Mouse (Mus musculus): ENCODE results near the gene Mpp1. TPM values are rescaled to one million over a fixed set of nuclear protein-coding genes. Genes with fewer than 3 reads are reported as not detected.
"Not testable (repeated sequence)": the region's sequence is repeated elsewhere in the genome, so short reads cannot be mapped to it uniquely, and the experiment has no call there.

The Mpp1 gene
- 2.4 TPM in 2 replicates for polyA plus RNA-seq (2012; rRNA removed)

DNA sequence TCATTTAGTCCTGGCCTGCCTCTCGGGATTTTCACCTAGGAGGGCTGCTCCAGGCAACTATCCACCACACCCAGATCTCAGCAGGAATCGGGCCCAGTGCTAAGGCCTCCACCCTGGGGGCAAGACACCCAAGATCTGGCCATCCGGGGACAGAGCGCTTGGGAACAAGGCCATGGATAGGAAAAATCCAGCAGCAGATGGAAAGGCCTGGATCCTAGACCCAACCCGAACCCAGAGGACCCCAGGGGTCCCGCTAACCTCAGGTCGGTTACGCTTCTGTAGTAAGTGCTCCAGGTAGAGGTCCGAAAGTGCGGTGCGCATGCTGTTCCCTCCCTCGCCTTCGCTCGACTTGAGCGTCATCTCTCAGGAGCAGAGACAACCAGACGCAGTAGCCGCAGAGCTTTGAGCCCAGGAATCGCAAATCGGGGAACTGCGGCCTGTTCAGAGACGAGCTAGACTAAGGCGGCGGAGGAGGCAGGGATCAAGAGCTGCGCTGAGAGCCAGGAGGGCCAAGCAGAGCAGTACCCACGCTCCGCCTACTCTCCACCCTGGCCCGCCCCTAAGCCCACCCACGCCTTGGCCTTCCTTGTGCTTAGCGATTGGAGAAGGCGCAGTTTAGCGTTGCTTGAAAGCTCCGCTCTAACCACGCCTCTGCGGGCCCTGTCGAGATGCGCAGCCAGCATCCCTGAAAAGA, at the start of gene Mpp1:
TSS of gene Mpp1 (minus strand) at position 550 of the 694 bp plus-strand sequence.
- Histone ChIP-seq H3K4me3 (ENCODE audit: control insufficient read depth, low read depth, low read length) (peak within 1 kb of the TSS; percentile 77), H3K36me3 (ENCODE audit: control insufficient read depth, insufficient read depth, low read length) (no peaks in the 10 kb centered on the region), H3K27me3 (ENCODE audit: control insufficient read depth, insufficient read depth, low read length) (no peaks in the 10 kb centered on the region), H3K4me1 (ENCODE audit: control insufficient read depth, insufficient read depth, low read length) (no peaks in the 10 kb centered on the region), H3K27ac (ENCODE audit: control insufficient read depth, insufficient read depth, low read depth, low read length) (0 out of 2 replicates have a peak within 1 kb of the TSS, but pooled peaks have one; percentile 24)
- no peak for TF ChIP-seq CTCF (IDR thresholded peaks at IDR 0.05; ENCODE audit: control insufficient read depth, insufficient read depth, insufficient replicate concordance, low read depth, low read length)

DNA sequence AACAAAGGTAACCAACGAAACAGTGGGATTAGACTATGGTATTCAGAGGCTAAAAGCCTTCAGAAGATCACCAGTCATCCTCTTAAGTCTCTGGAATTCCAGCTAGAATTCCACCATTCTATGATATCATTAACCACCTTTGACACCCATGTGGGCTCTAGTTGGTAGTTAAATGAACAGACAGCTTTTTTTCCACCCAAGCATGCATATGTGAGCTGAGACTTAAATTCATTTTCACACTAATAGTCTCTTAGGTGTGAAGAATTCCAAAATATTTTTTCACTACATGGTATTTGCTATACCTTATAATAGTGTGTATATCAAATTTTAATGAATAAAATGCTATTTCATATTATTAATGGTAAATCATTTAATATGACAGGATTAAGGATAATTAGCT, 32.9 kb upstream of the Mpp1 start, which contains the start of gene Smim9:
TSS of gene Smim9 (minus strand) at position 101 of the 400 bp plus-strand sequence.
- TF ChIP-seq CTCF (IDR thresholded peaks at IDR 0.05; ENCODE audit: control insufficient read depth, insufficient read depth, insufficient replicate concordance, low read depth, low read length) (no peak), POLR2A (IDR thresholded peaks at IDR 0.05; ENCODE audit: control insufficient read depth, low read depth, low read length) (no peak)
- H3K4me1 ChIP-seq (ENCODE audit: control insufficient read depth, insufficient read depth, low read length): no peaks in the 10 kb centered on the region
- no peaks in the 10 kb centered on the region for H3K36me3 ChIP-seq (ENCODE audit: control insufficient read depth, insufficient read depth, low read length)
- no peak within 1 kb of the TSS for H3K4me3 ChIP-seq (ENCODE audit: control insufficient read depth, low read depth, low read length)
- H3K27ac ChIP-seq (ENCODE audit: control insufficient read depth, insufficient read depth, low read depth, low read length): no peak within 1 kb of the TSS
- H3K27me3 ChIP-seq (ENCODE audit: control insufficient read depth, insufficient read depth, low read length): no peaks in the 10 kb centered on the region

DNA sequence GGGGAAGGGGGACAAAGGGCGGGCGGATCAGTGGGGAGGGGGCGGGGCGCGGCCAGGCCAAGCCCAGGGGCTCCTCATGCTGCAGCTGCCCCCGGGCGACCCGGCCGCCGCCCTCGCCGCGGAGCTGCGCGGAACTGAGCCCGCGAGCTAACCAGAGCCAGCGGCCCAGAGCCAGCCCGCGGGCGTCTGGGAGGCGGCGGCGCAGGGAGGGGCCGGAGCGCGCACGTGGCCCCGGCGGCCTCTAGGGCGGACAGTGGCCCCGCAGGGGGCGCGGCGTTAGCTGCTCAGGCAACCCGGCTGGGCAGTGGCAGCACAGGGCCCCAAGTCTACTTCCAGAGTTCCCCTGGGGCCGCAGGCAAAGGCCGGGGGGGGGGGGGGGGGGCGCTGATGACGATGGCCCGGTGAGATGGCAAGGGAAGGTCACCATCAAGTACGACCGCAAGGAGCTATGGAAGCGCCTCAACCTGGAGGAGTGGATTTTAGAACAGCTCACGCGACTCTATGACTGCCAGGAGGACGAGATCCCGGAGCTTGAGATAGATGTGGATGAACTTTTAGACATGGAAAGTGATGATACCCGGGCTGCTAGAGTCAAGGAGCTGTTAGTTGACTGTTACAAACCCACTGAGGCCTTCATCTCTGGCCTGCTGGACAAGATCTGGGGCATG, 24.9 kb upstream of the Mpp1 start:
- H3K27me3 ChIP-seq (ENCODE audit: control insufficient read depth, insufficient read depth, low read length): no peaks in the 10 kb centered on the region
- H3K4me3 ChIP-seq (ENCODE audit: control insufficient read depth, low read depth, low read length): peak overlapping the region; percentile 59
- no peaks in the 10 kb centered on the region for H3K36me3 ChIP-seq (ENCODE audit: control insufficient read depth, insufficient read depth, low read length)
- TF ChIP-seq CTCF (IDR thresholded peaks at IDR 0.05; ENCODE audit: control insufficient read depth, insufficient read depth, insufficient replicate concordance, low read depth, low read length) (no peak), POLR2A (IDR thresholded peaks at IDR 0.05; ENCODE audit: control insufficient read depth, low read depth, low read length) (no peak)
- no peak overlapping the region for H3K27ac ChIP-seq (ENCODE audit: control insufficient read depth, insufficient read depth, low read depth, low read length)
- H3K4me1 ChIP-seq (ENCODE audit: control insufficient read depth, insufficient read depth, low read length): no peaks in the 10 kb centered on the region

DNA sequence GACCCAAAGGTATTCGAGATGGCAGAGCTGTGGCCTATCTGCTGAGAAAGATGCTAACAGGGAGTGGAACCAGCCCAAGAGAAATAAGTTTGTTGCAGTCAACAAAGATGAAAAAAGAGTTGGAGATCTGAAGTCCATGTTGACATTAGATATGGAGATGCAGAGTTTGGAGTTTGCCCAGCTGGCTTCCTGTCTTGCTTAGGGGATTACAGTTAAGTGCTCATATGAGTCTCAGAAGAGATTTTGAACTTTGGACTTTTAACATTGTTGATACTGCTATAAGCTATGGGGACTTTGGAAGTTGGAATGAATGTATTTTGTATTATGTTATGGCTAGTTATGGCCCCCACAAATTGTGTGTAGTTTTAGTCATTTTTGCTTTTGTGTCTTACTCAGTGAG, 21.4 kb upstream of the Mpp1 start:
- H3K27ac ChIP-seq (ENCODE audit: control insufficient read depth, insufficient read depth, low read depth, low read length): no peak overlapping the region
- H3K4me3 ChIP-seq (ENCODE audit: control insufficient read depth, low read depth, low read length): no peak overlapping the region
- H3K36me3 ChIP-seq (ENCODE audit: control insufficient read depth, insufficient read depth, low read length): no peaks in the 10 kb centered on the region
- TF ChIP-seq CTCF (IDR thresholded peaks at IDR 0.05; ENCODE audit: control insufficient read depth, insufficient read depth, insufficient replicate concordance, low read depth, low read length): no peak
- no peak for TF ChIP-seq POLR2A (IDR thresholded peaks at IDR 0.05; ENCODE audit: control insufficient read depth, low read depth, low read length)
- no peaks in the 10 kb centered on the region for H3K27me3 ChIP-seq (ENCODE audit: control insufficient read depth, insufficient read depth, low read length)
- H3K4me1 ChIP-seq (ENCODE audit: control insufficient read depth, insufficient read depth, low read length): no peaks in the 10 kb centered on the region

DNA sequence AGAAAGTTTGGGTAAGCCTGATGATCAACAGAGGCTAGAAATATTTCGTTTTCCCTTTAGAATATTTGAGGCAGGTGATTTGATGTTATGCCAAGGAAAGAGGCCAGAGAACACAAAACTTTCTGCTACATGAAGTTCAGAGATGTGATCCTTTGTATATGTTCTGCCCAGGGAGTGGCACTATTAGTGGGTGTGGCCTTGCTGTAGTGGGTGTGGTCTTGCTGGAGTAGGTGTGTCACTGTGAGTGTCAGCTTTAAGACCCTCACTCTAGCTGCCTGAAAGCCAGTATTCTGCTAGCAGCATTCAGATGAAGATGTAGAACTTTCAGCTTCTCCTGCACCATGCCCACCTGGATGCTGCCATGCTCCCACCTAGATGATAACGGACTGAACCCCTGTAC, 19.5 kb upstream of the Mpp1 start:
- TF ChIP-seq CTCF (IDR thresholded peaks at IDR 0.05; ENCODE audit: control insufficient read depth, insufficient read depth, insufficient replicate concordance, low read depth, low read length): no peak
- TF ChIP-seq POLR2A (IDR thresholded peaks at IDR 0.05; ENCODE audit: control insufficient read depth, low read depth, low read length): no peak
- Histone ChIP-seq H3K4me3 (ENCODE audit: control insufficient read depth, low read depth, low read length) (no peak overlapping the region), H3K27me3 (ENCODE audit: control insufficient read depth, insufficient read depth, low read length) (no peaks in the 10 kb centered on the region), H3K36me3 (ENCODE audit: control insufficient read depth, insufficient read depth, low read length) (no peaks in the 10 kb centered on the region), H3K4me1 (ENCODE audit: control insufficient read depth, insufficient read depth, low read length) (no peaks in the 10 kb centered on the region), H3K27ac (ENCODE audit: control insufficient read depth, insufficient read depth, low read depth, low read length) (no peak overlapping the region)

DNA sequence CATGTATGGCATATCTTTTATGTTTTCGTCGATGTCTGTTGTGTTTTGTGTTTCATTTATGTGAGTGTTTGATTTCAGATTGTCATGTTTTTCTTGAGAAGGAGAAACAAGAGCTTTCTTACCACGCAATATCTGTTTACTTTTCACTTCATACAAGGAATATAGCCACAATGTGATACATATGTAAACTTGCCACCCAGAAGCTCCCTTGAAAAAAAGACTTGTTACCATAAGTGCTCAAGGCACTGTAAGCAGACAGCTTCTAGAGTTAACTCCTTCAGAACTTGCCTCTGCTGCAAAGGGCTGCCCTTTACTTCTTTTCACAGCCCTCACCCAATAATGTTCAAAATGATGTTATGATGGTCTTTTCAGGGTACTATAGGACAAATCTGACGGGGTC, 17.6 kb upstream of the Mpp1 start:
- Histone ChIP-seq H3K4me1 (ENCODE audit: control insufficient read depth, insufficient read depth, low read length) (no peaks in the 10 kb centered on the region), H3K4me3 (ENCODE audit: control insufficient read depth, low read depth, low read length) (no peak overlapping the region), H3K27me3 (ENCODE audit: control insufficient read depth, insufficient read depth, low read length) (no peaks in the 10 kb centered on the region), H3K27ac (ENCODE audit: control insufficient read depth, insufficient read depth, low read depth, low read length) (no peak overlapping the region), H3K36me3 (ENCODE audit: control insufficient read depth, insufficient read depth, low read length) (no peaks in the 10 kb centered on the region)
- TF ChIP-seq POLR2A (IDR thresholded peaks at IDR 0.05; ENCODE audit: control insufficient read depth, low read depth, low read length): no peak
- no peak for TF ChIP-seq CTCF (IDR thresholded peaks at IDR 0.05; ENCODE audit: control insufficient read depth, insufficient read depth, insufficient replicate concordance, low read depth, low read length)

DNA sequence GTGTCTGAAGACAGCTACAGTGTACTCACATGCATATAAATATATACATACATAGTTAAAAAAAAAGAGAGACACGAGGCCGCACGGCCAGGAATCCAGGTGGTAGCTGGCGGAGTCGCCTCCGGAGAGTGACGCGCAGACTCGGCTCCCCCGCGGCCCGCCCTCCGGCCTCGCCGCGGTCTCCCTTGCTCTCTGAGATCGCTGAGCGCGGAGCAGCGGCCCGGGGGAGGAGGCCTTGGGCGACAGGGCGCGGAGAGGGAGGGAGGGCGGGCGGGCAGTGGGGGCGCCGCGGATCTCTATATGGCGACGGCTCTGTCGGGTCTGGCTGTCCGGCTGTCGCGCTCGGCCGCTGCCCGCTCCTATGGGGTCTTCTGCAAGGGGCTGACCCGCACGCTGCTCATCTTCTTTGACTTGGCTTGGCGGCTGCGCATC, 12.3 kb upstream of the Mpp1 start:
- not testable (repeated sequence) for H3K27ac ChIP-seq (ENCODE audit: control insufficient read depth, insufficient read depth, low read depth, low read length); H3K36me3 ChIP-seq (ENCODE audit: control insufficient read depth, insufficient read depth, low read length); H3K4me1 ChIP-seq (ENCODE audit: control insufficient read depth, insufficient read depth, low read length); H3K27me3 ChIP-seq (ENCODE audit: control insufficient read depth, insufficient read depth, low read length); H3K4me3 ChIP-seq (ENCODE audit: control insufficient read depth, low read depth, low read length)
